Mouse (Mus musculus): ENCODE results near the gene Catsper4.
A peak's percentile ranks its signal among the peaks of the same experiment; 100 is the strongest.

- 0 out of 2 replicates have a peak, but pooled peaks have one; percentile 1 for TF ChIP-seq CTCF (IDR thresholded peaks at IDR 0.05; ENCODE audit: low read depth)
- no peak for TF ChIP-seq EP300 (optimal IDR thresholded peaks at IDR 0.05)
These were observed 11.1 kb upstream of the Catsper4 start, which contains the start of gene Cnksr1 for GRCm38 (mm10) chr4:134238279-134238651.

Data from stomach, postnatal 0 days (tissue).